In genomic region chr1:90967583-90967982, GRCm38 (mm10) we compare ENCODE assay signal across 8 mouse cellular contexts. TPM values are rescaled to one million over a fixed set of nuclear protein-coding genes. Genes with fewer than 3 reads are reported as not detected.
DNase-seq lines count a peak whose midpoint lies in the region; ATAC-seq lines count a peak whose summit lies in the region.

No protein-coding gene starts in this region.

- H3K4me2 ChIP-seq in forebrain, embryonic 15.5 days (replicated peaks): no peak overlapping the region
- no peak overlapping the region for H3K4me2 ChIP-seq in forebrain, embryonic 11.5 days (ENCODE audit: low read depth, low read length, severe bottlenecking)
- no peak overlapping the region for H3K4me2 ChIP-seq in heart, embryonic 13.5 days

- 0 out of 2 replicates have a peak overlapping the region, but pooled peaks have one; percentile 11 for H3K27ac ChIP-seq in forebrain, embryonic 15.5 days (replicated peaks)
- no peak overlapping the region for H3K27ac ChIP-seq in forebrain, embryonic 11.5 days (ENCODE audit: low read depth, low read length)
- peak overlapping the region; percentile 63 for H3K27ac ChIP-seq in heart, embryonic 13.5 days (replicated peaks)

- no peaks in the 10 kb centered on the region for H3K9me3 ChIP-seq in forebrain, embryonic 15.5 days
- H3K9me3 ChIP-seq in forebrain, embryonic 11.5 days (ENCODE audit: control insufficient read depth, low read length): no peaks in the 10 kb centered on the region
- no peaks in the 10 kb centered on the region for H3K9me3 ChIP-seq in heart, embryonic 13.5 days

- H3K9ac ChIP-seq in forebrain, embryonic 15.5 days (replicated peaks): no peak overlapping the region
- H3K9ac ChIP-seq in forebrain, embryonic 11.5 days (ENCODE audit: low read length): no peak overlapping the region
- H3K9ac ChIP-seq in heart, embryonic 13.5 days: peak overlapping the region; percentile 11; the same call in 1 of the 2 replicates

- 0 out of 2 replicates have a peak, but pooled peaks cover under 1% of the 10 kb centered on the region for H3K27me3 ChIP-seq in forebrain, embryonic 15.5 days
- no peaks in the 10 kb centered on the region for H3K27me3 ChIP-seq in forebrain, embryonic 11.5 days (ENCODE audit: control insufficient read depth, insufficient read depth, low read length)
- H3K27me3 ChIP-seq in heart, embryonic 13.5 days (replicated peaks): peaks cover 18% of the 10 kb centered on the region; the same call in 1 of the 2 replicates

- DNase-seq in forebrain, embryonic 11.5 days (ENCODE audit: low spot score): no peak
- DNase-seq in NIH3T3 (ENCODE audit: low read depth): peak; percentile 28
- peak; percentile 86 for DNase-seq in kidney, postnatal 36 days
- DNase-seq in liver: no peak
- DNase-seq in embryo, embryonic 11 days: no peak
- DNase-seq in embryo, embryonic 10 days (ENCODE audit: low spot score): no peak

- no peaks in the 10 kb centered on the region for H3K36me3 ChIP-seq in forebrain, embryonic 15.5 days
- no peaks in the 10 kb centered on the region for H3K36me3 ChIP-seq in forebrain, embryonic 11.5 days (ENCODE audit: control insufficient read depth, insufficient read depth, low read length)
- no peaks in the 10 kb centered on the region for H3K36me3 ChIP-seq in heart, embryonic 13.5 days

- H3K4me3 ChIP-seq in forebrain, embryonic 15.5 days: no peak overlapping the region
- H3K4me3 ChIP-seq in forebrain, embryonic 11.5 days (ENCODE audit: low read depth, low read length): no peak overlapping the region
- no peak overlapping the region for H3K4me3 ChIP-seq in heart, embryonic 13.5 days

- WGBS in forebrain, embryonic 15.5 days: 26% methylated on average over 7 of the region's 7 CpGs
- WGBS in forebrain, embryonic 11.5 days: 68% methylated on average over 7 of the region's 7 CpGs
- 51% methylated on average over 7 of the region's 7 CpGs for WGBS in heart, embryonic 13.5 days

- H3K4me1 ChIP-seq in forebrain, embryonic 15.5 days: peaks cover 25% of the 10 kb centered on the region
- no peaks in the 10 kb centered on the region for H3K4me1 ChIP-seq in forebrain, embryonic 11.5 days (replicated peaks; ENCODE audit: control insufficient read depth, insufficient read depth, low read length)
- peaks cover 53% of the 10 kb centered on the region for H3K4me1 ChIP-seq in heart, embryonic 13.5 days

- peak; percentile 55 for ATAC-seq in forebrain, embryonic 15.5 days (replicated peaks)
- no peak for ATAC-seq in forebrain, embryonic 11.5 days (replicated peaks; ENCODE audit: low FRiP score)
- no peak for ATAC-seq in heart, embryonic 13.5 days (ENCODE audit: extremely low read depth, insufficient number of reproducible peaks, low FRiP score, low TSS enrichment)

RNA-seq across cellular contexts. Expression of gene Rab17, which starts 1.9 kb away (rescaled TPM):
- polyA plus RNA-seq in forebrain, embryonic 15.5 days (2015; fragmentation: Nextera tagmentation; extraction: Ambion mirVana): 0.18 and 0.20 TPM in 2 replicates
- not detected in 2 replicates for polyA plus RNA-seq in forebrain, embryonic 11.5 days (2014; fragmentation: Nextera tagmentation; extraction: Ambion mirVana)
- 0.57 and 1.5 TPM in 2 replicates for polyA plus RNA-seq in heart, embryonic 13.5 days (2015; fragmentation: Nextera tagmentation; extraction: Ambion mirVana)

RNA-seq across cellular contexts. Expression of gene Prlh, which starts 14.7 kb away (rescaled TPM):
- polyA plus RNA-seq in forebrain, embryonic 15.5 days (2015; fragmentation: Nextera tagmentation; extraction: Ambion mirVana): not detected in 2 replicates
- not detected in 2 replicates for polyA plus RNA-seq in forebrain, embryonic 11.5 days (2014; fragmentation: Nextera tagmentation; extraction: Ambion mirVana)
- not detected in 2 replicates for polyA plus RNA-seq in heart, embryonic 13.5 days (2015; fragmentation: Nextera tagmentation; extraction: Ambion mirVana)

RNA-seq across cellular contexts. Expression of gene Lrrfip1, which starts 31.0 kb away (rescaled TPM):
- 37.5 and 38.3 TPM in 2 replicates for polyA plus RNA-seq in forebrain, embryonic 15.5 days (2015; fragmentation: Nextera tagmentation; extraction: Ambion mirVana)
- polyA plus RNA-seq in forebrain, embryonic 11.5 days (2014; fragmentation: Nextera tagmentation; extraction: Ambion mirVana): 21.4 and 22.1 TPM in 2 replicates
- polyA plus RNA-seq in heart, embryonic 13.5 days (2015; fragmentation: Nextera tagmentation; extraction: Ambion mirVana): 122 and 137 TPM in 2 replicates

RNA-seq across cellular contexts. Expression of gene Mlph, which starts 52.7 kb away (rescaled TPM):
- polyA plus RNA-seq in forebrain, embryonic 15.5 days (2015; fragmentation: Nextera tagmentation; extraction: Ambion mirVana): 0.11 and 0.45 TPM in 2 replicates
- 0.13 and 0.23 TPM in 2 replicates for polyA plus RNA-seq in forebrain, embryonic 11.5 days (2014; fragmentation: Nextera tagmentation; extraction: Ambion mirVana)
- polyA plus RNA-seq in heart, embryonic 13.5 days (2015; fragmentation: Nextera tagmentation; extraction: Ambion mirVana): 0.04 and 0.40 TPM in 2 replicates

Comparison
In these comparisons a context has a peak if more than half of its experiments do, and no peak if none do; other contexts are left out.
1. DNase-seq: peak in NIH3T3 (single experiment) and kidney, postnatal 36 days (2 of 2); none in forebrain, embryonic 11.5 days (single experiment), liver (single experiment), embryo, embryonic 11 days (single experiment) and embryo, embryonic 10 days (single experiment).